Mouse (Mus musculus): Measurements from ENCODE around the gene 1700028P14Rik.

The 1700028P14Rik gene

GRCm38 (mm10) chr19:23594950-23595349 lies 57.7 kb downstream of the 1700028P14Rik start:
- no peak for DNase-seq

GRCm38 (mm10) chr19:23578606-23579355 lies 73.8 kb downstream of the 1700028P14Rik start:
- no peak for DNase-seq

- no peak for DNase-seq
Measured at GRCm38 (mm10) chr19:23576685-23577084, 75.9 kb downstream of the 1700028P14Rik start.

- DNase-seq: no peak
Measured at GRCm38 (mm10) chr19:23563693-23564092, 88.9 kb downstream of the 1700028P14Rik start.

DNA sequence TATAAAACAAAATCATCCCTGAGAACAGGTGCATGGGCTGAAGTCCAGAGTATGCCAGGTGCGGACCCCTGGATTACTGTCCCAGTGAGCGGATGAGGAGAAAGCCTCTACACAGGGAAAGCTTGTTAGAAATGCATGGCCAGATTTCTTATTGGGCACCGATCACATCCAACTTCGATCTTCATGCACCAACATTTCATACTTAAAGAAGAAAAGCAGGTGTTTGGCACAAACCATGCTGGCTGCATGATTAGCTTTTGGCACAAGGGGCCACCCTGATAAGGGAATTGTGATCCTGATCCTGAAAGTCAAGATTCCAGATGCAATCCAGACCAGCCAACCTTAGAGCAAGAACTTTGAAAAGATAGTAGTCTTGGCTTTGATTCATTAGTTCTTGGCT lies 90.0 kb downstream of the 1700028P14Rik start:
- DNase-seq: no peak

- no peak for DNase-seq
Measured at GRCm38 (mm10) chr19:23562061-23562460, 90.6 kb downstream of the 1700028P14Rik start.

- DNase-seq: no peak
Measured at GRCm38 (mm10) chr19:23553450-23553849, 99.2 kb downstream of the 1700028P14Rik start.

DNA sequence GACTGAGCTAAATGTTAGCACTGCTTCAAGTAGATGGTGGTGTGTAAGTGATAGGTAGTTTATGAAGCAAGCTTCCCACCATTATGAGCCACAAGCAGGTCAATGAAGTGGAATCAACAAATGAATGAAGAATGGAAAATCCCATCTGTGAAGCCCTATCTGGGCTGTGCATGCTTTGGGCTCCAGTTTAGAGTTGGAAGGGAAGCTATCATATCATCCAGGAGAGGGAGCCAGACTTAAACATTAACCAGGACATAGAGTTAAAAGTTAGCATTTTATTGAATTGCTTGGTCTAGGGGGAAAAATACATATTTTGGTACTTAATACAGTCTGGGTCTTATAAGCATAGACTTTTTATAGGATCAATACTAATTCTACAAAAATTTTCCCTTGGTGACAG lies 107.0 kb downstream of the 1700028P14Rik start:
- no peak for DNase-seq

DNA sequence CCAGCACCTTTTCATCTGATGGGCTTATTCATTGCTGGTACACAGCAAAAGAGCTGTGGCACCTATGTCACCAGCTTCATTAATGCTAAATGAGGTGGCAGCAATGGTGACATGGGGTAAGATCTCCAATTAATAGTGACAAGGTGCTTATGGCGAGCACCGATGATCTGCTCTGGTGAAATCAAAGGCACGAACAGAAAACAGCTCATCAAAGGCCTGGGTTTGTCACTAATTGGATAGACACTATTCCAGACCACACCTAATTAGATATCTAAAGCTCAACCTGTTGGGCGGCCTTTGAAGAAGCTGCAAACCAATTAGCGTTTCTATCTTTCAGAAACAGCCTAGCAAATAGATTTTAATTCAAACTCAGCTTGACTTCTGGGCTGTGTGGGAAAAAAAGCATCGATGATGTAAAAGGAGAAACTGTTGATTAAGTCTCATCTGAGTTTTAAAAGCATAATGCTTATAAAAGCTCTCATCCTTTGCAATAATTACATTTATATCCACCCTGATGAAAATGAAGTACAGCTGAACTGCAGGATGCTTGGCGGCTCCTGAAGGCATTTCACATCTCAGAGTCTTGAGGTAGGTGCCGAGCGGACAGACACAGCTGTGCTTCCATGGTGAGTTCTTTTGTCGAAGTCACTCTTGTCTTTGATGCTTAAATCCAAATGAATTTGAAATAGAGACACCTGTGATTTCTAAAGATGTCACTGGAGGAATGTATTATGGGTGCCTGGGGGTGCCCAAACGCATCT lies 109.2 kb downstream of the 1700028P14Rik start:
- DNase-seq: no peak

DNA sequence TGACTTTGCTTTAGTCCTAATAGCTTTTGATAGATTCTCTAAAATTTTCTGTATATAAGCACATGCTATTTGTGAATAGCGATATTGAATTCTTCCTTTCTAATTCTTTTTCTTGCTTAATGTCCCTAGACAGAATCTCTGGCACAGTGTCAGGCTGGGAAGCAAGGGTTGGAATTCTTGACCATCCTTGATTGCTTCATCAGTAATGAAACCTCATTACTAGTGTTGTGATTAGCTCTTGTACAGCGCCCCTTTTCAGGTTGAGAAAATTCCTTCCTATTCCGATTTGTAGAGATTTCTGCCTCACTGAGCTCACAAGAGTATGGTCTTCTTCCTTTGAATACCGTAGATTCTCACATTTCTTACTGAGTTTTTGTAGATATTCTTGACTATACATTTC lies 109.9 kb downstream of the 1700028P14Rik start:
- DNase-seq: no peak

- DNase-seq: no peak
Measured at GRCm38 (mm10) chr19:23535700-23536099, 116.9 kb downstream of the 1700028P14Rik start.

GRCm38 (mm10) chr19:23531899-23532298 lies 120.7 kb downstream of the 1700028P14Rik start:
- DNase-seq: no peak

GRCm38 (mm10) chr19:23523711-23524110 lies 128.9 kb downstream of the 1700028P14Rik start:
- DNase-seq: peak; percentile 59

DNA sequence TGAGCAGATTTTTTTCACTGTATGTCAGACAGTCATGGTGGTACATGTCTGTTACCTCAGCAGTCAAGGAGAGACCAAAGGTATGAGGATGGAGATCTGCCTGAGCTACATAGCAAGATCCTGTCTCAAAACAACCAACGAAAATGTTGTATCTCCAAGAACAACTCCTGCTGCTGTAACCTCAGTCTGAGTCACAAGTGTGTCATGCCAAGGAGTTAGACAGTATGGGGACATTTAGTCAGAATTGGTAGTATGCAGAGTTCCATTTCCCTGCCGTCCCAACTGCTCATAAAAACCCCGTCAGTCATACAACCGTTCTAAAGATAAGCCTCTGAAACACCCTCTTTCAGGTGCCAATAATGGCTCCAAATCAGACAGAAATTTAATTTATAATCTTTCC lies 130.8 kb downstream of the 1700028P14Rik start:
- DNase-seq: no peak

GRCm38 (mm10) chr19:23521071-23521470 lies 131.5 kb downstream of the 1700028P14Rik start:
- DNase-seq: no peak

GRCm38 (mm10) chr19:23520629-23521028 lies 132.0 kb downstream of the 1700028P14Rik start:
- DNase-seq: no peak

DNA sequence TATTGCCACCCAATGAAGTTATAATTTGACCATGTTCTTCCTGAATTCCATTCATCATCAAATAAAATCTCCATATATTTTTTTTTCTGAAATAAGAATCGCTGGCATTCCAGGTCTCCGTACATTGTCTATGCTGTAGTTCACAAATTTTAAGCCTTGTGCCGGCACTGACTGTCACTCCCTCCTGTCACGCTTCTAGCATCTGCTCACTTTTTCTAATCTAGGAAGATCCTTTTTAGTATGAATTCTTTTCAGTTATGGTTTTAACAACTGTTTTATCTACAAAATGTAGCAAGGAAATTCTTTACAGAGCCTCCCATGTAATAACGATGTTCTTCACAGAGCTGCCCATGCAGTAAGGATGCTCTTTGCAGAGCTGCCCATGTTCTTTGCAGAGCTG lies 134.1 kb downstream of the 1700028P14Rik start:
- DNase-seq: no peak

GRCm38 (mm10) chr19:23511303-23511702 lies 141.3 kb downstream of the 1700028P14Rik start:
- peak; percentile 5 for DNase-seq
